Mouse (Mus musculus) lung, embryonic 14.5 days (tissue): ENCODE data around the gene Pacrg. TPM values are rescaled to one million over a fixed set of nuclear protein-coding genes. Genes with fewer than 3 reads are reported as not detected.

Experiments used
- ATAC-seq: fragments of 200-750 bp; cut with Nextera tagmentation; 2 replicates; pipeline ENCODE4 v1.8.0; 2017; ENCODE audit warnings: mild to moderate bottlenecking, moderate TSS enrichment, moderate library complexity; ENCODE audit not compliant: insufficient read depth
- DNase-seq: peaks from one replicate; pipeline ENCODE4 v3.0.0-alpha.2; 2015
- H3K27ac ChIP-seq: fragments of 300-500 bp; sonication (generic); 2 replicates; pipeline ENCODE4 v1.5.1; 2014; ENCODE audit warnings: low read depth, mild to moderate bottlenecking, moderate library complexity
- H3K27me3 ChIP-seq: fragments of 300-500 bp; sonication (generic); 2 replicates; pipeline ENCODE4 v1.6.1; 2014; ENCODE audit warnings: low read length, control low read depth; ENCODE audit not compliant: insufficient read depth
- H3K36me3 ChIP-seq: fragments of 300-500 bp; sonication (generic); 2 replicates; pipeline ENCODE4 v1.6.1; 2014; ENCODE audit warnings: control low read depth; ENCODE audit not compliant: insufficient read depth
- H3K4me1 ChIP-seq: fragments of 300-500 bp; sonication (generic); 2 replicates; pipeline ENCODE4 v1.6.1; 2014; ENCODE audit warnings: antibody characterized with exemption, control low read depth; ENCODE audit not compliant: insufficient read depth
- H3K4me2 ChIP-seq: fragments of 300-500 bp; sonication (generic); 2 replicates; pipeline ENCODE4 v1.6.1; 2014; ENCODE audit warnings: mild to moderate bottlenecking
- H3K4me3 ChIP-seq: fragments of 300-500 bp; sonication (generic); 2 replicates; pipeline ENCODE4 v1.5.1; 2014; ENCODE audit warnings: low read depth, low read length
- H3K9ac ChIP-seq: fragments of 300-500 bp; sonication (generic); 2 replicates; pipeline ENCODE4 v1.6.1; 2014
- H3K9me3 ChIP-seq: fragments of 300-500 bp; sonication (generic); 2 replicates; pipeline ENCODE4 v1.6.1; 2016; ENCODE audit warnings: low read depth, low read length, control low read depth
- CTCF ChIP-seq: IDR thresholded peaks from 2 replicates; pipeline ENCODE4 v1.5.1; 2016; ENCODE audit warnings: antibody characterized with exemption, low read depth
- WGBS: fragments of 180-500 bp; shearing (Covaris S2); extraction: QIAGEN DNeasy Blood & Tissue Kit; methylation state at CpG from one replicate; pipeline ENCODE4 v1.1.7; 2014; 5-methylcytosine and 5-hydroxymethylcytosine counted together
- polyA plus RNA-seq: library from polyadenylated mRNA; unstranded; fragments of >200 nt; fragmentation: Nextera tagmentation; extraction: Ambion mirVana; gene quantifications from 2 replicates; pipeline ENCODE4 v1.2.1, GENCODE M21; 2014

Gene Pacrg
- polyA plus RNA-seq, 1 experiment from 2014 or later = 2.2 TPM

DNA sequence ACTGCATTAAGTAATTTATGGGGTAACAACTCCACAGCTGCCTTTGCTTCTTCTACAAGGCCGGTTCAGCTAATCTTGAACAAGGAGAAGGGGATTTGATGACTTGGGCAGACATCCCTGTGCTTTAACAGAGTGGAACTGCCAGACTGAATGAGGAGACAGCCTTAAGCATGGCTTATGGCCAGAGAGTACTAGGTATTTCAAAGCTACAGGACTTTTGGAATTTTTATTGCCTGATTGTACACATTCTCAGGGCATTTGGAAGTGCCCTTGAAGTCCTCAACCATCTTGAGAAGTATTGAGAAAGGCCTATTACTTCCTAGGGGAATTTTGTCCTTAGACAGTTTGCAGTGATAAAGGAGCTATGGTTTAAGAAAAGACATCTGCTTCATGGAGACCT is 65.6 kb downstream of the Pacrg start:
- Histone ChIP-seq H3K9ac (no peak overlapping the region), H3K4me2 (no peak overlapping the region), H3K4me3 (no peak overlapping the region), H3K9me3 (no peaks in the 10 kb centered on the region), H3K36me3 (no peaks in the 10 kb centered on the region), H3K4me1 (peaks cover 7% of the 10 kb centered on the region), H3K27ac (no peak overlapping the region), H3K27me3 (no peaks in the 10 kb centered on the region)
- peak; percentile 42 for DNase-seq
- TF ChIP-seq CTCF = no peak
- WGBS = 25% methylated on average over 1 of the region's 1 CpGs
- ATAC-seq = no peak

DNA sequence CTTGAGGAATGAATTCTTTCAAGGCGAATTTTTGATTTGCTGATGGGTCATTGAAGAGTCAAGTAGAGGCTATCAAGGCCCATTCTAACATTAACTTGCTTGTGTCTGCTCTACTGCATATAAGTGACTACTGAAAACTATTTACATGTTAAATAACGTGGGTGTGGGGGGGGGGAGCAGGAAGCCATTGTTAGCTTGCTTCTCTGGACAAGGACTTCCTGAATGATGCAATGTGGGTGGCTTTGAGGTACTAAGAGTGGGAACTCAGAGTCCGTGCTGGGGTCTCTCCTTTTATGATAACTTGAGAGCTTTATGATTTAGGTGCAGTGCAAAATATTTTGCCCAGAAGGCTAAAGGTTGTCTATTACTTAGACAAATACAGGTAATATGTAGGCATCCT is 67.9 kb downstream of the Pacrg start:
- TF ChIP-seq CTCF = no peak
- 46% methylated on average over 3 of the region's 3 CpGs for WGBS
- Histone ChIP-seq H3K27ac (no peak overlapping the region), H3K4me1 (peaks cover 7% of the 10 kb centered on the region), H3K4me3 (no peak overlapping the region), H3K4me2 (no peak overlapping the region), H3K36me3 (no peaks in the 10 kb centered on the region), H3K9me3 (no peaks in the 10 kb centered on the region), H3K27me3 (no peaks in the 10 kb centered on the region), H3K9ac (no peak overlapping the region)
- DNase-seq (no peak), ATAC-seq (no peak)

DNA sequence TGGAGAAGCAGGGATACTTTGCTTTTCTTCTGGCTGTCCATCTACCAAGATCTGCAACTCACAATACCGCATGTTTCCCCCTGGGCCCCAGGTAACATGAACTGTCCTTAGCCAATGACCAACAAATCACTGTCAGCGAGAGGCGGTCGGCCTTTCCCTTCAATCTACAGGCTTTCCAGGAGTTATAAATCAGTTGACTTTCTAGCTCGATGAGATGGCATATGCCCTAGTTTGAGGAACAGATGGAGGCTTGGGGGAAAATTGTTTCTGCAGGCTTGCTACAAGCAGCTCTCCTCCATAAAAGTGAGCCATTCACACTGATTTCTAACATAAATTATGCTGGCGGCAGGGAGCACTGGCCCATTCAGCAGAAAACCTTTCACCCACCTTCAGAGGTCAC is 70.2 kb downstream of the Pacrg start:
- DNase-seq (no peak), ATAC-seq (no peak)
- 76% methylated on average over 6 of the region's 6 CpGs for WGBS
- H3K4me2 ChIP-seq = no peak overlapping the region
- H3K9me3 ChIP-seq = no peaks in the 10 kb centered on the region
- no peak overlapping the region for H3K4me3 ChIP-seq
- H3K27me3 ChIP-seq = no peaks in the 10 kb centered on the region
- no peaks in the 10 kb centered on the region for H3K36me3 ChIP-seq
- no peak overlapping the region for H3K27ac ChIP-seq
- TF ChIP-seq CTCF = no peak
- no peak overlapping the region for H3K9ac ChIP-seq
- H3K4me1 ChIP-seq = no peaks in the 10 kb centered on the region

DNA sequence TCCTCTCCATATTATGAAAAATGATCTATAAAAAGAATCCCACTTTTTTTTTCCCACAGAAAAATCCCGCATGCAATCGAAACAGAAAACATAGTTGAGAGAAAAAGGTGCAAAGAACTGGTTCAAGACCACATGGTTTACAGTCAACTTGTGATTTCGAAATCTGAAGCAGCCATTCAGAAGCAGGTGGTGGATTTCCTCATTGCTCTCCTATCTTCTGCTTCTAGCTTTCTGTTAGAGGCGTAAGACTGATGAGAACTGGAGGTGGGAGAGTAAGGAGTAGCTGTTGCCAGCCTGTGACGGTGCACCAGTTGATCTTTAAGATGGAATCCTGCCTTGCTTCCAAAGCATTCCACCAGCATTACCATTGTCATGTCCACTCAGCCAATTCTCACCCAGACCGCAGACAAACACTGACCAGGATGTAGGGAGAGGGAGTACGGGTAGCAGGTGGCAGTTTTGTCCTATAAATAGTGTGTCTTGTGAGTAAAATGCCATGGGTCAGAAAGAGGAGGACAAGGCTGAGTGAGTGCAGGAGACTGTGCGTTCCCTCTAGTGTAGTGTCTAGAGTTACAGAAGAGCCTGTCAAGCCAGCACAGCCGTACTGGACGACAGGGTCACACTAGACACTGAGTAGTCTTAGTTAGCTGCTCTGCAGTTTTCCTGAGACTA is 73.2 kb downstream of the Pacrg start:
- ATAC-seq (no peak), DNase-seq (no peak)
- Histone ChIP-seq H3K4me2 (no peak overlapping the region), H3K36me3 (no peaks in the 10 kb centered on the region), H3K9me3 (no peaks in the 10 kb centered on the region), H3K27me3 (no peaks in the 10 kb centered on the region), H3K9ac (no peak overlapping the region), H3K4me1 (no peaks in the 10 kb centered on the region), H3K4me3 (no peak overlapping the region), H3K27ac (no peak overlapping the region)
- 68% methylated on average over 10 of the region's 10 CpGs for WGBS
- TF ChIP-seq CTCF = no peak

DNA sequence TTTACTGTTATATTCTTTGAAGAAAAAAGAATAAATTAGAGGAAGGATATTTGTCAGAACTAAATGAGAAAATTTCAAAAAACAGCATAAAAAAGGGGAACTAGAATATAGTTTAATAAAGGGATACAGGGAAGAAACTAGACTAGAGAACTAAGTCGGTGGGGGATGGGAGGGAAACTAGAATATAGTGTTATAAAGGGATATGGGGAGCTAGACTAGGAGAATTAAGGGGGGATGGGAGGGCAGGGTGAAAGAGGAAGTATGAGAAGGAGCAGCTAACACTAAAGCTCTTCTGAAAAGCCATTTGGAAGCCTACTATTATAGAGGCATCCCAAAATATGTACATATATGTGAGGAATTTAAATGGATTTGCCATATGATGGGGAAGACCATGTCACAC is 75.8 kb downstream of the Pacrg start:
- WGBS = 96% methylated on average over 1 of the region's 1 CpGs
- DNase-seq (no peak), ATAC-seq (no peak)

DNA sequence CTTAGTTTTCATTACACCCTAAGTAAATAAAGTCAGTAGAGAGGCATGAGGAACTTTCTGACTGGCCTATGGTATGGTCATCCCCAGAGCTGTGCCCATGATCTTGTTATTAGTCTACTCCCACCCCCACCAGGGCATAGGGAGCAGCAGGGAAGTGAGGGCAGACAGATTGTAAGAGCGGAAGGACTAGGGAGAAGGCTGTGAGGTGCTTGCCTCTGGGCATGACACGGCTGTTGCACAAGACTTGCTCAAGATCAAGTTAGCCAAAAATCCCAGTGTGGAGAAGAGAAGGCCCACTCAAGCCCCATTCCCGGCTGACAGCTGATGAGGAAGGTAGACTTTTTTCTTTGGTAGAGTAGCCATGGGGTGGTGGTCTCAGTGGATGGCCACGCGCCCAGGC is 82.7 kb downstream of the Pacrg start:
- TF ChIP-seq CTCF = no peak
- Histone ChIP-seq H3K27ac (no peak overlapping the region), H3K27me3 (no peaks in the 10 kb centered on the region), H3K4me1 (no peaks in the 10 kb centered on the region), H3K36me3 (no peaks in the 10 kb centered on the region), H3K4me2 (no peak overlapping the region), H3K9ac (no peak overlapping the region), H3K9me3 (no peaks in the 10 kb centered on the region), H3K4me3 (no peak overlapping the region)
- 95% methylated on average over 5 of the region's 5 CpGs for WGBS
- DNase-seq = no peak
- ATAC-seq = no peak

More for the DNA sequence above, 75.8 kb downstream of the Pacrg start:
- H3K9ac ChIP-seq = no peak overlapping the region
- no peak overlapping the region for H3K27ac ChIP-seq
- H3K4me3 ChIP-seq = no peak overlapping the region
- no peaks in the 10 kb centered on the region for H3K27me3 ChIP-seq
- no peak for TF ChIP-seq CTCF
- no peaks in the 10 kb centered on the region for H3K9me3 ChIP-seq
- H3K4me1 ChIP-seq = no peaks in the 10 kb centered on the region
- no peak overlapping the region for H3K4me2 ChIP-seq
- no peaks in the 10 kb centered on the region for H3K36me3 ChIP-seq

DNA sequence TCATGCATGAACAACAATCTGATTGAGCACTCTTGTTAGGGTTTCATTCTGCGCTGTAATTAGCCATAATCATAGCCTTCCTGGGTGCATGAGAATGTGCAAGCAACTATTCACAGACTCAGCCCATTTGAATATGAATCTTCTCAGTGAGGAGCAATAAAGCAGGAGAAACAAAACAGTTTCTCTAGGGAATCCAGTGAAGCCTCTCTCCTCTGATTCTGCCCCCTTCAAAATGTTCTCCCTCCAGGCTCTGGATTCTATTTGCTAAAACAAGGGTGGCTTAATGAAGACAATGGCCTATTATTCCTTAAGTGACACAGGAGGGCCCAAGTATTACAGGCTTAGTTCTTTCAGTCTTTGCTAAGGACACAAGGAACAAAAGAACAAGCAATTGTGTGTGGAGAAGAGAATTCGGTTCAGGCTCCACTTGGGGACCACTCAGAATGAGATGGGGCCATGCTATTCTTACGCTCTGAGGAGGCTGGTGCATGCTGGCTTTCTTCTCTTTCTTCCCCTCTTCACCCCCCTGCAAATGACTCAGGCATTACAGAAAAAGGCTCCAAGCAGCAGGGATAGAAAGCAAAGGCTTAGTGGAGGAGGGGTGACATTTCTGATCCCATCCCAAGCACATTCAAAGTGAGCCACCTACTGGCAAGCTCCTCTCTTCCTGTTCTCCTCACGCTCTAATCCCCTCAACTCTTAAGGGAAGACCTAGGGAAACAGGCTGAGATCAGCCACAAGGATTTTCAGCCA is 95.2 kb downstream of the Pacrg start:
- peak; percentile 88; the same call in 1 of the 2 replicates for ATAC-seq
- no peak overlapping the region for H3K4me2 ChIP-seq
- H3K27ac ChIP-seq = no peak overlapping the region
- H3K4me3 ChIP-seq = no peak overlapping the region
- H3K36me3 ChIP-seq = no peaks in the 10 kb centered on the region
- WGBS = 26% methylated on average over 4 of the region's 4 CpGs
- no peak overlapping the region for H3K9ac ChIP-seq
- H3K27me3 ChIP-seq = no peaks in the 10 kb centered on the region
- no peaks in the 10 kb centered on the region for H3K9me3 ChIP-seq
- 0 out of 2 replicates have a peak, but pooled peaks cover 3% of the 10 kb centered on the region for H3K4me1 ChIP-seq
- DNase-seq = peak; percentile 88
- TF ChIP-seq CTCF = peak; percentile 86
